Mouse (Mus musculus): Measurements from ENCODE around the gene Olfr996. TPM values are rescaled to one million over a fixed set of nuclear protein-coding genes. Genes with fewer than 3 reads are reported as not detected.

The Olfr996 gene
- not detected for total RNA-seq (2023)

GRCm38 (mm10) chr2:85578915-85579314 is at the start of gene Olfr996:
Olfr996 (plus strand) TSS chr2:85579215.

GRCm38 (mm10) chr2:85588648-85589047 is 9.6 kb downstream of the Olfr996 start, which contains the start of gene Olfr998:
Olfr998 (plus strand) TSS chr2:85588948.

GRCm38 (mm10) chr2:85611803-85612202 is 32.8 kb downstream of the Olfr996 start, which contains the start of gene Olfr1000:
Olfr1000 (minus strand) TSS chr2:85611903.

Other genes with a start within 250 kb of the Olfr996 start
- not detected for gene Olfr987, start 239.9 kb upstream of the Olfr996 start, total RNA-seq (2023)
- gene Olfr988, start 216.0 kb upstream of the Olfr996 start, total RNA-seq (2023): not detected
- gene Olfr992, start 169.7 kb upstream of the Olfr996 start, total RNA-seq (2023): not detected
- gene Olfr993, start 164.3 kb upstream of the Olfr996 start, total RNA-seq (2023): not detected
- not detected for gene Olfr994, start 142.8 kb upstream of the Olfr996 start, total RNA-seq (2023)
- not detected for gene Olfr995, start 135.6 kb upstream of the Olfr996 start, total RNA-seq (2023)
- not detected for gene 4833423E24Rik, start 60.2 kb upstream of the Olfr996 start, total RNA-seq (2023)
- not detected for gene Olfr998, start 9.7 kb downstream of the Olfr996 start, total RNA-seq (2023)
- gene Olfr1000, start 32.7 kb downstream of the Olfr996 start, total RNA-seq (2023): not detected
- gene Olfr1002, start 71.5 kb downstream of the Olfr996 start, total RNA-seq (2023): not detected
- not detected for gene Olfr154, start 85.2 kb downstream of the Olfr996 start, total RNA-seq (2023)
- not detected for gene Olfr1006, start 99.6 kb downstream of the Olfr996 start, total RNA-seq (2023)
- gene Olfr1008, start 110.2 kb downstream of the Olfr996 start, total RNA-seq (2023): not detected
- gene Olfr1009, start 136.2 kb downstream of the Olfr996 start, total RNA-seq (2023): not detected
- not detected for gene Olfr1012, start 183.6 kb downstream of the Olfr996 start, total RNA-seq (2023)
- not detected for gene Olfr1013, start 187.9 kb downstream of the Olfr996 start, total RNA-seq (2023)
- gene Olfr1014, start 193.5 kb downstream of the Olfr996 start, total RNA-seq (2023): not detected
- gene Olfr1015, start 202.8 kb downstream of the Olfr996 start, total RNA-seq (2023): not detected
- not detected for gene Olfr1016, start 223.3 kb downstream of the Olfr996 start, total RNA-seq (2023)
- not detected for gene Olfr1018, start 239.3 kb downstream of the Olfr996 start, total RNA-seq (2023)